Mouse (Mus musculus) ES-CJ7 (cell line): ENCODE measurements around the gene Spred2.

Source experiments
- DNase-seq: peaks from one replicate; pipeline ENCODE4 v3.0.0; 2011; ENCODE audit warnings: low read depth, low spot score

Gene Spred2

DNA sequence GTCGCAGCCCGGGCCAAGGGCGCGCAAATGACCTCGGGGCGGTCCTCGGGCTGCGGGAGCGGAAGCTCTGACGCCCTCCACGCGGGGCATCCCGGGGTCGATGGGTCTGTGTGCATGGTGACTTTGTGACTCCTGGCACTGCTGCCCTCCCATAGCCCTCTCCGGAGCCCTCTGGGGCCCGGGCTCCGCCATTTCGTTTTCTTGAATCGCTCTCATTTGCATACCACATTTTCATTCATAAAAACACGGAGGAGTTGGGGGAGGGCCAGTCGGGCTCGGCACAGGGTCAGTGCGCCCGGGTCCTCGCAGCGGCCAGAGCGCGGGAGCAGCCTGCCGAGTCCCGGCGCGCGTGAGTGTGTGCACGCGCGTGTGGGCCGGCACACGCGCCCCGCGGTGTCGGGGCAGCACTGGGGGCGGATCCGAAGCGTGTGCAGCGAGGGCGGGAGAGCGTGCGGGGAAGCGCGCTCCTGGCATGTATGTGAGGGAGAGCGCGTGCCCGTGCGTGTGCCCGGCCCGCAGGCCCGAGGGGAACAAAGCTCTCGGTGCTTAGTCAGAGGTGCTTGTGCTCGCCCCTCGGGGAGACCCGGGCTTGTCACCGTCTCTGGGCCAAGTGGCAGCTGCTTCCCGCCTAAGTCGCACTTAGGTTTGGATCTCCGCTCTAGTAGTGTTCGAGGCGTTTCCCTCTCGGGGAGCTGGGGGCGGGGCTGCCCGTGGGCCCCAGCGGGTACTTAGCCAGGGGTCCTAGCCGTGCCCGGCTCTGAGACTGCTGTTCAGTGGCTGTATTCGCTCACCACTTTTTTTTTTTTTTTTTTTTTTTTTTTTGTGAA lies 1.2 kb downstream of the Spred2 start:
- DNase-seq = peak; percentile 71

DNA sequence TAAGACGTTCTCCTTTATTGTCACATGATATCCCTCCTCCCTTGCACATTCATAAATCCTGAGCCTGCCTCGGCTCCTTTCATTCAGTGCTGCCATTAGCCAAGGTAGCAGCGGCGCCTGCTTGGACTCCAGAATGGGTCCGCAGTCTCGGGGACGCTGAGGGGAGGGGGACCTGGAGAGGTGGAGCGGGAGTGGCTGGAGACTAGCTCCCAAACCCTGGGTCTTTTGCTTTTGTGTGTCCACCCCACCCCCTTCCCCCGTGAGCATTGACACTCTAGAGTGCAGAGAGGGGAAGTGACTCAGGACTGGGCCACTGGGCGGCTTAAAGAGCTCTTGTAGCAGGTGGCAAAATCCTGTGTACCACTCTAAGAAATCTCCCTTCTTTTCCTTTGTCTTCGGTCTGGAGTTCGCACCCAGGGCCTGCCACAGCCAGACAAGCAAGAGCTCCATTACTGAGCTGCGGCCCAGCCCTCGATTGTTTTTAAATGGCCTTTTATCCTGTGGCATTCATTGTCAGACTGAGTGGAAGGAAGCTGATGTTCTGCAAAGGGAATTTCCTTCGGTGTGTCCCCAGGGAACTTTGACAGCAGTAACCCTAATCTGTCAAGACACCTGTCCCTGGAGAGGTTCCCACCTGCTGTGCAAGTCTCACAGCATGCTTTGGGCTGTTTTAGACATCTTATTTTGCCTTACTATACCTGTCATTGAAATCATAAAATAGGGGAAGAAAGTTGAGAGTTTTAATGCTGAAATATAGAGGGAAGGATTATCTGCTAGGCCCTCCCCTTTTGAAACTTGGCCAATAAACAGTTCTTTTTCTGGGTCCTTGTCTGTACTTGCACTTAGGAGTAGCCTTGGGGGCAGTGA lies 2.0 kb downstream of the Spred2 start:
- DNase-seq = peak; percentile 86

DNA sequence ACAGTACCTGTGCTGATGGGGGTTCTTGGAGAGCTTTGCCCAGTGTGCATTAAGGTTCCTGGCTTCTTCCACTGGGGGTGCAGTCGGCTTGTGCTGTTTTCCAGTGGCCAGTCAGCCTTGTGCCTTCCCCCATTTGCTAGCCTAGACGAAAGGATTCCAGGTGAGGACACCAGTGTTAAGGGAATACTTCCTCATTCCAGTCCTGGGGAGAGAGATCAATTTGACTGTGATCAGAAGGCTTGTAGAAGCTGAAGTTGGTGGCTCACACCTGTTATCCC lies 2.6 kb downstream of the Spred2 start:
- DNase-seq = no peak

DNA sequence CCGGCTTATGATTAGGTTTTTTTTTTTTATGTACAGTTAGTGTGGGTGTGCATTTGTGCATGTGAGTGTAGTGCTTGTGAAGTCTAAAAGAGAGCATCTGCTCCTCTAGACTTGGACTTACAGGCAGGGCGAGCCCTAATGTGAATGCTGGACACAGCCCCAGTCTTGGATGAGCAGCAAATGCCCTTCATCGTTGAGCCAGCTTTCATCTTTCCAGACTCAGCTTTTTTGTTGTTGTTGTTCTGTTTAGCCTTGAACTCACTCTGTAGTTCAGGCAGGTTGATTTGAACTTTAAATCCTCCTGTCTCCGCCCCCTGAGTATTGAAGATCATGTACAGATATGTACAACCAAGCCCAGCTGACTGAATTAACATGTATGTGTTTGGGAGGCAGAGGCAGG lies 4.5 kb downstream of the Spred2 start:
- no peak for DNase-seq

DNA sequence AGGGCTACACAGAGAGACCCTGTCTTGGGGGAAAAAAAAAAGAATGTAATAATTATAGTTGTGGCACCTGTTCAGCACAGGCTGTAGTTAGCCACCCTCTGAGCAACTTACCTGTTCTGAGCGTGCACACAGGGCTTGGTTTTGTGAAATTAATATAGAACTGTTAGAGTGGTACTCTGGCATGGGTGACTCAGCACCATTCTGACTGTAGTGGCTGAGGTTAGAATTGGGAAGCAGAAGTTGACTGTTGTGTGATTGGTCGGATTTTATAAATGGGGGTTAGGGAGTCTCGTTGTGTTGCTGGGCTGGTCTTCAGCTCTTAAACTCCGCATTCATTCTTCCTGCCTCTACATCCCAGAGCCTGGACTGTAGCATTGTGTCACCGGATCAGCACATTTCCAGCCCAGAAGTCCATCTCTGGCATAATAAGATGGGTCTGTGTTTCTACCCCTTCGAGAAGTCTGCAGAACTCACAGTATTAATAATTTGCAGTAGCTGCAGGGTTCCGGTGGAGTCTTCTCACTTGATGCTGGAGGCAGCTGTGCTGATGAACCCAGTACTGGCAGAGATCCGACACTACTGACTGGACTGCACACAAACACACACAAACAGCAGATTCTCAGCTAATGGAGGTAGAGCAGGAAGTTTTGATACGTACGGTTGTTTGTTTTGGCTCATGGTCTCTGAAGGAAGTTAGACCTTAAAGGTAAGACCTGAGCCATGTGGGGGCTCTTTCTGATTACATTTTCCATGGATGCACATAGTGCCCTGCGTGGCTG lies 5.1 kb downstream of the Spred2 start:
- no peak for DNase-seq

DNA sequence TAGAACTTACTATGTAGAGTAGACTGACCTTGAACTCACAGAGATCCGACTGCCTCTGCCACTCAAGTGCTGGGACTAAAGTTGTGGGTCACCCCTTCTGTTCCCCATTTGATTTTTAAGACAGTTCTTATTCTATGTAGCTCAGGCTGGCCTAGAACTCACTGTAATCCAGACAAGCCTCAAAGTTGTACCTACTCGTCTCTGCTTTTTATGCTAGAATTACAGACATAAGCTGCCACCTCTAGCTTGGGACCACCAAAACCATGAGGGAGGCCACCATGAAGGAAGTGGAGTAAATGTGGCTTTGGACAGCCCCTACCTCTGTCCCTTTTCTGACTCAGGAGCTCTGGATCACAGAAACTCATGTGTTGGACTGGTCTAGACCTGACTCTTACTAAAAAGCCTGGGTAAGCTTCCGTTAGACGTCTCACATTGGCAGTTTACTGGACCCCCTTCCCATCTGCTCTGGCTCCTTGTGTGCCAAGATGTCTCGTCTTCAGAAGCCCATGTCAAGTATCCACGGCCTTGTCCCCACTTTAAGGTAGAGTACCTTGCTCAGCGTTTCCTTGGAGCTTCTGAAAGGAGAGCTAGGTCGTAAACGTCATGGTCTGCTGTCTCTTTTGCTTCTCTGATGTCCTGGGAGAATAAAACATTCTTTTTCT lies 7.5 kb downstream of the Spred2 start:
- no peak for DNase-seq

DNA sequence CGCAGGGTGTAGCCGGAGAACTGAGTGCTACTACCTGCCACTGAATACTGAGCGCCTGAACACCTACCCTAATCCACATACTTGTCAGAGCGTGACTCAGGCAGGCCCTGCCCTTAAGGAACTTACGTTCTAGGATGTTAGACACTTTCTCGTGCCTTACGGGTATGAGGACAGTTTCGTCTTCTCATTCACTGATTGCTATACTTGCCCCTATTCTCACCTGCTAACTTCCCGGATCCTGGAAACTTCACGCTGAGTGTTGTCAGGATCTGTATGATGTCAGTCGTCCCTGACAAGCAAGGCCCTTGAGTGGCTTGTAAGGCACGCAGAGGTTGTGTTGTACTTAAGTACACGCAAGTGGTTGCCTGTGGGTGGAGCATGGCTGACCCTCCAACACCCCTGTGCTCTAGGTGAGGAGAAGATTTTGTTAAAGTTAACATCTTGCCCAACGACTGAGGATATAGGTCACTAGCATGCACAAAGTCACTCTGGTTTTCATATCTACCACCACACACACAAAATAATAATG lies 8.9 kb downstream of the Spred2 start:
- DNase-seq = peak; percentile 31

DNA sequence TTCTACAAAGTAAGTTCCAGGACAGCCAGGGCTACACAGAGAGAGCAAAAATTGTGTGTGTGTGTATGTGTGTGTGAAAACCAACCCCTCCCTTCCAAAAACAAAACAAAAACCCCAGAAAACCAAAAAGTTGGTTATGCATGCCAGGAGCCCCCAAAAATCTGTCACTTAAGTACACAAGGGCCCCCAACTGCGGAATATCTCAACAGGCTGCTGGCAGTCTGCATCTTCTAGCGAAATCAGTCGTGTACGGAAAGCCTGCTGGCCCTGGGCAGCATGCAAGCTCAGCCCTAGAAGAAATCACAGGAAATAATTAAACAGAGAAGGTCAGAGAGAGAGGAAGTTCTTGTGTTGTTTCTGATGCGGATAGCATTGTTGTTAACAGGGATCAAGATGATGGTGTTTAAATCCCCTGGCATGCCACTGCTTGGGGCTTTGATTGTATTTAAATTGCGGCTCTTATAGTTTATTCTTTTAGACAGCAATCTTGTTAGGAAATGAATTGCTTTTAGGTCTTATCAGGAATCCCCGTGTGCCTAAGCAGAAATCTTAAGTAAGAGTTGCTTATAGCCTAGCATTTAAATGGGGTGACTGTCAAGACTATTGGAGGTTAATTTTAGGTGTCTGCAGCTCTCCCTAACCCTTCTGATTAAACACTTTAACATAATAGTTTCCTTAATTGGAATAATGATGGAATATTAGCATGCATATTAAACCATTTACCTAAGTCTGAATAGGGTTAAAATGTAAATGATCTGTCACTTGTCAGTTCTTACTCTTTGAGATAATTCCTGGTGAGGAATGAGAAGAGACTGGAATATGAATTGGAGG lies 11.6 kb downstream of the Spred2 start:
- no peak for DNase-seq

DNA sequence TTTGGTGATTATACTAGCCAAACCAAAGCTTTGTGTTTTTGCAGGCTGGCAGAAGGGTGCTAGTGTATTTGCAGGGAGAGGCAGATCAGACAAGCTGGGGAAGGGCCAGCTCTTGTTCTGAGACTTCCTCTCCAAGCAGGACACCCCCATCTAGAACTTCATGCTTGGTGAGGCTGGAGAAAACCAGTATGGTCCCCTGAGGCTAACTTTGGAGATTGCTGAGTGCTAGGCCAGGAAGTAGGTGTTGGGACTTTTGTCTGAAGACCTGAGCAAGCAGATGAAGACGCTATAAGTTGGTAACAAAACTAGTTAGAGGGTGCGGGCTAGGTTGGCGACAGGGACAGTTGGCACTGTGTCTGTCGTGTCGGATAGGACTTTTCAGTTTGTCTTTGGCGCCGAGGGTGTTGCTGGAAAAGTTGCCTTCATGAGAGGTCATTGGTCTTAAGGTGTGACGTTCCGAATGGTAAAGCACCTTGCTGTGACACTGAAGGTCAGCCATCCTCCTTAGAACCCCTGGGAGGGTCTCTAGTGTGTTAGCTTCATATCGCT lies 14.4 kb downstream of the Spred2 start:
- no peak for DNase-seq

DNA sequence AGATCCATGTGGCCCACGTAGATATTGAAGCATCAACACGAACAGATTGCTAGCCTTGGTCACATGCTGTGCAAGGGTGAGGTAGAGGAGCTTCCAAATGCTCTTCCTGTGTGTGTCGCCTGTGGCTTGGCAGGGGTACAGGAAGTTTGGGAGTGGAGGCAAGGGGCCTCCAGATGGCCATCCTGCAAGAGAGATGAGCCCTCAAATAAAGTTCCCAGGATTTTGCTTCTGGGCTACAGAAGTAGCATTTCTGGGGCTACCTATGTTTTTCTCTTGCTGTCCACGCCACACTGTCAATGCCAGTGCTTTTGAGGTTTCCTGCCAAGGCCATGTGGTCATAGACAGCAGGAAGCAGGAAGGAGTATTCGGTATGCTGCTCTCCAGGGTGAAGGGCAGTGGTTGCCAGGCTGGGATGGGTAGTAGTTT lies 15.1 kb downstream of the Spred2 start:
- no peak for DNase-seq

DNA sequence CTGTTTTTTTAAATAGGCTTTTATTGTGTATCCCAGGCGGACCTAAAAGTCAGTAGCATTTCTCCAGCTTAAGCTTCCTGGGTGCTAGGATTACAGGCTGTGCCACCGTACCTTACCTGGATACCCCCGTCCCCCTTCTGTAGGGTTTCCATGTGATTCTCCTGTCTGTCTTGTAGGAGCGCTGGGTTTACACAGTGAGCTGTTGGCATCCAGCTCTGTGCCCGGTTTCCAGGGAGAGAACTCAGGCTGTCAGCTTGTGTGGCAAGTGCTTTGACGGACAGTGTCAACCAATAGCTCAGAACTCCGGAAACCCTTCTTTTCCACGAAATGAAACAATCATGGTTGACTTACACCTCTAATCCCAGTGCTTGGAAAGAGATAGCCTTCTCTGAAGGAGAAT lies 15.7 kb downstream of the Spred2 start:
- no peak for DNase-seq

DNA sequence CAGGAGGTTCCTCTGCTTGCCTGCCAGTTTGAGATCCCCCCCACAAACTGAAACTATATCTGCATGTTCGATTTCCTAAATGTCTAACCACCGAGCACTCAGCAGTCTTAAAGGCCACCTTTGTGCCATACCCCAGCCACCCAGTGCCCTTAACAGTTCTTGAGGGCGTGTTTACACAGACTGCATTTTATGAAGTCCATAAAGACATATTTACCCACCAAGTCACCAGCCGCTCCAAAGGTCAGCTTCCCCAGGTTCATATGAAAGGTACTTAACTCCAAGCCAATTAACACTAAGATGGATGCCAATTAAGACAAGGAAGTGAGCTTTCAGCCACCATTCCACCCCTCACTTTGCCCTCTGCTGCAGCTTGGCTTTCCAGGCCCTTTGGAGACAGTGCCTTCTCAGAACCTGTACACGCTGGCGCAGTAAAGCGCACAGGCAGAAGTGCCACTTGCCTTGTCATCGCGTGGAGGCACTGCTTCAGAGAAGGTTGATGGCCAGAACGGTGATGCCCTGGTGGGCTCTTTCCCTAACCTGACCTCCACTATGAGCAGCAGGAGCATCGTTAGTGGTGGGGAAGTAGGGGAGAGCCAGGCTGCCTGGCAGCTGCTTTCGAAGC lies 17.1 kb downstream of the Spred2 start:
- DNase-seq = no peak

DNA sequence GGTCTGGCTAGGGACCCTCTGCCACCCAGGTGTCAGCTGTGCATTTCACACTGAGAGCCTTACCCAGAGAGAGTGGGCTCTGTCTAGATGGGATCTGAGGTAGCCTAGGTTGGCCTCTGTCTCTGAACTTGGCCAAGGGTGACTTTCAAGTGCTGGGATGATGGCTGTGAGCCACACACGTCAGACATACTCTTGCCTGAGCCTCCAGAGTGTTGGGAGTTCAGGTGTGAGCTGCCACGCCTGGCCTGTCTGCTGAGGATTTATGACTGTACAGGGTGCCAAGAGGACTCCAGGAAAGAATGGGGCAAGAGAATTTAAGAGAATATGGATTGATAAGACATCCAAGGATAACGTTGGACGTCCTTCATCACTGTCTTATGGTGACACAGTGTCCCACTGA lies 17.8 kb downstream of the Spred2 start:
- no peak for DNase-seq

DNA sequence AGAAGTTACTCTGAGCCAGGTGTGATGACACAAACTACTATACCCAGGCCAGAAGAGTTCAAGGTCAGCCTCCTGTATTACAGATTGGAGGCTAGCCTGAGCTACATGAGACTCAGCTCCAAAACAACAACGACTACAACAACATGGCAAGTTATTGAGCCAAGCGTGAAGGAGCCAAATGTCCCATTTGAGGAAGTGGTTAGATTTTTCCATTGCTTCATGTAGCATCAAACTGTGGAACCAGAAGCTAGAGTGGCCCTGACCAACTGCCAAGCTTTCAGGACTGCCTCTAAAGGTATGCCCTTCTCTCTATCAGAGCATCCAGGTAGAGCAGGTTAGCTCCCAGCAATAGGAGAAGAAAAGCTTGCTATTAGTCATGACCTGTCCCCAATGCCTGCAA lies 19.6 kb downstream of the Spred2 start:
- DNase-seq = no peak

DNA sequence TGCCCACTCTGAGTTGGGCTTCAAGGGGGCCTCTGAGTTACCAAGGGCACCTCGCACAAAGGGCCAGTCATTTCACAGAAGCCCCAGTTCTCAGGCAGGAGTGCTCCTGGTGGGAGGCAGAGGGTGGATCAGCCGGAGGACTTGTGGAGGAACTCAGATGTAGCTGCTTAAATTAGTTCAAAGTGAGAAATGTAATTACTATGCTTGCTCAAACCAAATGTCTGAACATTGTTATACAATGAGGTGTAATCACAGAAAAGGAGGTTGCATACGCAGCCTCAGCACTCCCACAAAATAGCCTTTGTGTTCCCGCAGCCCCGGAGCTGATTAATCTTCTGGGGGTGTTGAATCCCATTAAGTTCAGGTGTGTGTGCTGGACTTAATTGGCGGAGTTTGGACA lies 20.5 kb downstream of the Spred2 start:
- DNase-seq = no peak

DNA sequence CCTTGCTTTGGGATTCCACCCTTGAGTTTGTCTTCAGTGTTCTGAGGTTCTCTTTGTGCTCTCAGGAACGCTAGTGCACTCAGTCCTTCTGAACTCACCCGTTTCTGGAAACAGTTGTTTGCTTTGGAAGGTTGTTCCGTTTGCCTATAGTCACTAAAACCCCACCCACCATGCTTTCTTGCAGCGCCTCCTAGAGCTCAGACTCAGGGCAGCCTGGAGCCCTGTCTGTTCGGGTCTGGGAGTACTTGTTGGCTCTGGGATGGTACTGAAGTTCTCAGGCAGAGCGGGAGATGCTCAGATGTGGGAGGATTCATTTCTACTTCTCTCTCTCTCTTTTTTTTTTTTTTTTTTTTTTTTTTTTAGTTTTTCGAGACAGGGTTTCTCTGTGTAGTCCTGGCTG lies 22.5 kb downstream of the Spred2 start:
- no peak for DNase-seq

DNA sequence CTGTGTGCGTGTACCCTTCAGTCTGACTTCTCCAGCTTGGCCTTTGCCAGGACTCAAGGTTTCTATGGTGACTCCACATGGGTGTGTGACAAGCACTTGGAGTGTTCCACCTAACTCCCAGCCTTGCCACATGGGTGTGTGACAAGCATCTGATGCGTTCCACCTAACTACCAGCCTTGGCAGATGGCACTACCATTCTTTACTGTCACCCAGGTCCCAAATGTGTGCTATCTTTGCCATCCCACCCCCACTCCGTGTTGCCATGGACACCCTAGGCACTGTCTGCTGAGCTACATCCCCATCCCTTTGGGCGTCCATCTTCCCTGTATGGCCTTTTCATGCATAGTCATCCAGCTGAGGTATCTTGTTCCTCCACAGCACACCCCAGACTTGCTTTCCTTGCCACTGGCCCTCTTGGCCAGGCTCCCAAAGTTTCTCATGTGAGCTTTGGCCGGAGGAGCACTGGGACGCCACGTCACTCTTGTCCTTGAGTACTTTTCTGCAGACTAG lies 23.5 kb downstream of the Spred2 start:
- DNase-seq = no peak

DNA sequence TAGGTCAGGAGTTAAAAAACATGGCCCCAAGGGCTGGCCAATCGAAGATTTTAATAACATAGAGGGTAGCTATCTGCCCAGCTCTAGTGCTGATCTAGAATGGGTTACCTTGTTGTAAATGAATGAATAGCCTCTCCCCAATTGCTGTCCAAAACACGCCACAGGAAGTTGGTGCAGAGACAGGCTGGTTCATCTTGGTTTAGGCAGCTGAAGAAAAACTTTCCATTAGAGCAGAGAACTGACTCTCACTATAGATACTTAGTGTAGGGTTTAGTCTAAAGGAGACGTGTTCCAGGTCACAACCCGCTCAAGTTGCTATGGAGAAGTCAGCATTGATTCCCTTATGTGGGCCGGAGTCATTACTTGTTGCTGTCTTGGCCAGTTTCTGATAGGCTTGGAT lies 25.6 kb downstream of the Spred2 start:
- DNase-seq = no peak

DNA sequence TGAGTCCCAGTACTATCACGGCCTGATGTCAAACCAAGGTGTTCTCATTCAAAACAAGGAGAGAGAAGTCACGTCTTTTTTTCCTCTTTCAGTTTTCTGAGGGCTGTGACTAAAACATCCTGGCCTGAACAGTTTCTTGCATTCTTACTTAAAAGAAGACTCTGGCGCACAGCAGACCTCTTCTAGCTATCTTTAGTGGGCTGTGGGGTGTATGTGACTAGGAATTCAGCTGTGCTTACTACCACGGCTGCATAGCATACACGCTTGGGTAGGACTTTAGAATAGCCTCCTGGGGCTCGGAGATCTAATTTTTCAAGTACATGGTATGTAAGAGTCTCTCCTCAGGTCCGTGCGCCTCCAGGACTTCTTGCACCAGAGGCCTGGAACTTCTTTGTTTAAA lies 26.0 kb downstream of the Spred2 start:
- DNase-seq = no peak

DNA sequence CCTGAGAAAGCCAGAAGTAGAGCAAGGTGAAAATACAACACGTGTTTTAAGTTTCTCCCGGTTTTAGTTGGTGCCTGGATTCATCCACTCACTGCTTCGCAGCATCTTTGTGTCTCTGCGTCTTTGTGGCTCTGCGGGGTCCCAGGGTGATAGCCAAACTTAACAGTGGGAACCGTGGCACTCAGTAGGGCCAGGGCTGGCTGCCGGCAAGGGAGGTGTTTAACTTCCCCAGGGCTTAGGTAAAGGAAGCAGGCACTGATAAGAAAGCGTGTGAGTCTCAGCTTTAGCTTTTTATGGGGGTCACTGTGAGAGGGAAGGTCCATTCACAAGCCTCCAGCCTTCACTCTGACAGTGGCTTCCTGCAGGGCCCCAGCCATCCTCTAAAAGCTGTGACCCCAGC lies 28.8 kb downstream of the Spred2 start:
- no peak for DNase-seq
